9 mouse cellular contexts compared by ENCODE assay signal in the genomic region with DNA sequence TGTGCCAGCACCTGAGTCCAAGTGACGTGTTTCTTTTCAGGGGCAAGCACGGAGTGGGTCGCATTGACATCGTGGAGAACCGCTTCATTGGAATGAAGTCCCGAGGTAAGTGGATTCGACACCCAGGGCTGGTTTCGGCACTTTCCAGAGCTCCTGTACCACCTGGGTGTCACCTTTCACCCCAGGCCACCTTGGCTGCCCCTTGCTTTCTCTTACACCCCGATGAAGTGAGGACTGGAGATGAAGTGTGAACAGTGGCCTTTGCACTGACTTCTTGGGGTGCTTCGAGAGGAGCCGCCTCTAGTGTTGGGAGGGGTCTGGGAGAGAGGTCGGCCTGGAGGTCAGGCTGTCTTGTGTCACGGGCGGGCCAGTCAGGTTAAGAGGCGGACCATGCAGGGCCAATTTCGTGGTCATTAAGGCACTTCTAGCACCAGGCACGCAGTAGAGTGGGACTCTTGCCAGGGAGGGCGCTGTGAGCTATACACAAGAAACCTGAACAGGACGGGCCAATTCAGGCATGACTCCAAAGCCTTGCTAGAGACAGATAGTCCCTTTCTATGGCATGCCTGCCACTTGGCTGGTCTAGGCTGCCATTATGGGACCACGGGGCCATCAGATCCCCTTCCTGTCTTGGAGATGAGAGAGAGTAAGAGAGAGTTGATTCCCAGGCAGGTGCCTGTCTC. TPM values are rescaled to one million over a fixed set of nuclear protein-coding genes. Genes with fewer than 3 reads are reported as not detected.
A peak's percentile ranks its signal among the peaks of the same experiment; 100 is the strongest.
DNase-seq lines count a peak whose midpoint lies in the region; ATAC-seq and TF ChIP-seq lines count a peak whose summit lies in the region.
"Had no signal": no experiment of that assay in that cellular context is flagged by ENCODE, and none has a peak within 500 bp of the region (broad histone marks: within the 10 kb centered on the region; RNA-seq: fewer than 3 reads in every experiment).

No protein-coding gene starts in this region.

- H3K27ac ChIP-seq in lung, postnatal 0 days (ENCODE audit: low read length): no peak overlapping the region
- H3K27ac ChIP-seq: intestine, embryonic 15.5 days had no signal

- TF ChIP-seq EP300 in lung, postnatal 0 days (IDR thresholded peaks at IDR 0.05): no peak

- no peaks in the 10 kb centered on the region for H3K4me1 ChIP-seq in lung, postnatal 0 days (ENCODE audit: insufficient read depth, low read depth, low read length)

- H3K9ac ChIP-seq in lung, postnatal 0 days (replicated peaks; ENCODE audit: low read depth): no peak overlapping the region
- H3K9ac ChIP-seq: intestine, embryonic 15.5 days had no signal

- DNase-seq in adrenal gland, postnatal 36 days: peak; percentile 32 to 34
- no peak for DNase-seq in adrenal gland, postnatal 4 days (ENCODE audit: low spot score in 2 of 2)
- no peak for DNase-seq in lung, postnatal 0 days (ENCODE audit: low spot score)
- no peak for DNase-seq in lung, postnatal 25 days (ENCODE audit: low spot score)
- peak; percentile 86 to 90 for DNase-seq in cerebellum, postnatal 14 days
- peak; percentile 62 to 78 for DNase-seq in kidney, postnatal 25 days
- no peak for DNase-seq in T-cell, adult 2 months (ENCODE audit: low spot score)

- H3K4me3 ChIP-seq in lung, postnatal 0 days (ENCODE audit: low read depth, low read length): no peak overlapping the region
- H3K4me3 ChIP-seq: intestine, embryonic 15.5 days had no signal

- no peaks in the 10 kb centered on the region for H3K9me3 ChIP-seq in lung, postnatal 0 days (ENCODE audit: low read length)
- H3K9me3 ChIP-seq: intestine, embryonic 15.5 days had no signal

- H3K36me3 ChIP-seq in lung, postnatal 0 days (ENCODE audit: insufficient read depth, low read length): no peaks in the 10 kb centered on the region
- H3K36me3 ChIP-seq: intestine, embryonic 15.5 days had no signal

- no peak overlapping the region for H3K4me2 ChIP-seq in lung, postnatal 0 days (replicated peaks; ENCODE audit: low read depth, low read length)
- H3K4me2 ChIP-seq: intestine, embryonic 15.5 days had no signal

- peak; percentile 24; the same call in 1 of the 2 replicates for TF ChIP-seq CTCF in lung, postnatal 0 days (IDR thresholded peaks at IDR 0.05)

- 66% methylated on average over 20 of the region's 20 CpGs for whole genome bisulfite sequencing in lung, postnatal 0 days

- no peaks in the 10 kb centered on the region for H3K27me3 ChIP-seq in lung, postnatal 0 days (replicated peaks; ENCODE audit: insufficient read depth, low read length)

- ATAC-seq in lung, postnatal 0 days: no peak
- ATAC-seq in erythroid progenitor cell, adult 5-6 weeks (replicated peaks; ENCODE audit: low FRiP score, poor library complexity, severe bottlenecking): no peak
- ATAC-seq: intestine, embryonic 15.5 days had no signal

RNA-seq across cellular contexts. Expression of a gene that starts 31.6 kb away (rescaled TPM):
- 10 to 100 TPM; 22.6 to 37.2 TPM for total RNA-seq in adrenal gland, postnatal 36 days (2021)
- 10 to 100 TPM; 53.1 to 95.2 TPM for total RNA-seq in adrenal gland, postnatal 4 days (2021)
- 26.0 and 27.0 TPM in 2 replicates for polyA plus RNA-seq in lung, postnatal 0 days (2015; fragmentation: Nextera tagmentation; extraction: Ambion mirVana)
- total RNA-seq in erythroid progenitor cell, adult 5-6 weeks (2015; ENCODE audit: low replicate concordance): 5.0 and 15.1 TPM in 2 replicates
- total RNA-seq in erythroid progenitor cell, adult 5-6 weeks (2017; ENCODE audit: low replicate concordance): 3.9 and 6.1 TPM in 2 replicates

Comparison
In these comparisons a context has a peak if more than half of its experiments do, and no peak if none do; other contexts are left out.
1. DNase-seq: peak in adrenal gland, postnatal 36 days (2 of 2), cerebellum, postnatal 14 days (2 of 2) and kidney, postnatal 25 days (2 of 2); none in adrenal gland, postnatal 4 days (0 of 2), lung, postnatal 0 days (single experiment), lung, postnatal 25 days (single experiment) and T-cell, adult 2 months (single experiment).